Mouse (Mus musculus) kidney, postnatal 0 days (tissue): Measurements from ENCODE around the gene Lrrc20. TPM values are rescaled to one million over a fixed set of nuclear protein-coding genes. Genes with fewer than 3 reads are reported as not detected.

Experiments
- ATAC-seq: fragments of 200-750 bp; cut with Nextera tagmentation; replicated peaks from 2 replicates; pipeline ENCODE4 v1.8.0; 2017; ENCODE audit warnings: low read depth, moderate number of reproducible peaks, moderate TSS enrichment, moderate library complexity; ENCODE audit not compliant: low FRiP score
- DNase-seq: peaks from one replicate; pipeline ENCODE4 v3.0.0-alpha.2; 2016; ENCODE audit warnings: low spot score
- H3K27ac ChIP-seq: fragments of 300-500 bp; sonication (generic); 2 replicates; pipeline ENCODE4 v1.5.1; 2014; ENCODE audit warnings: mild to moderate bottlenecking
- H3K27me3 ChIP-seq: fragments of 300-500 bp; sonication (generic); 2 replicates; pipeline ENCODE4 v1.6.1; 2014; ENCODE audit warnings: low read length, mixed read lengths; ENCODE audit not compliant: insufficient read depth
- H3K36me3 ChIP-seq: fragments of 300-500 bp; sonication (generic); 2 replicates; pipeline ENCODE4 v1.6.1; 2014; ENCODE audit warnings: low read length, mixed read lengths; ENCODE audit not compliant: insufficient read depth
- H3K4me1 ChIP-seq: fragments of 300-500 bp; sonication (generic); replicated peaks from 2 replicates; pipeline ENCODE4 v1.6.1; 2014; ENCODE audit warnings: antibody characterized with exemption, low read length, mixed read lengths; ENCODE audit not compliant: insufficient read depth
- H3K4me2 ChIP-seq: fragments of 300-500 bp; sonication (generic); 2 replicates; pipeline ENCODE4 v1.6.1; 2014; ENCODE audit warnings: mild to moderate bottlenecking, low read length, moderate library complexity, mixed read lengths
- H3K4me3 ChIP-seq: fragments of 300-500 bp; sonication (generic); replicated peaks from 2 replicates; pipeline ENCODE4 v1.5.1; 2014; ENCODE audit warnings: low read depth, low read length
- H3K9ac ChIP-seq: fragments of 300-500 bp; sonication (generic); 2 replicates; pipeline ENCODE4 v1.6.1; 2014; ENCODE audit warnings: low read depth, low read length
- H3K9me3 ChIP-seq: fragments of 300-500 bp; sonication (generic); replicated peaks from 2 replicates; pipeline ENCODE4 v1.6.1; 2016; ENCODE audit warnings: low read length, inconsistent platforms, mixed read lengths
- CTCF ChIP-seq: IDR thresholded peaks from 2 replicates; pipeline ENCODE4 v1.5.1; 2016; ENCODE audit warnings: antibody characterized with exemption, low read depth, mild to moderate bottlenecking, moderate library complexity
- WGBS: fragments of 180-500 bp; shearing (Covaris S2); extraction: QIAGEN DNeasy Blood & Tissue Kit; methylation state at CpG from one replicate; pipeline ENCODE4 v1.1.7; 2014; 5-methylcytosine and 5-hydroxymethylcytosine counted together
- polyA plus RNA-seq: library from polyadenylated mRNA; unstranded; fragments of >200 nt; fragmentation: Nextera tagmentation; extraction: Ambion mirVana; gene quantifications from 2 replicates; pipeline ENCODE4 v1.2.1, GENCODE M21; 2015

Gene Lrrc20
- polyA plus RNA-seq, 1 experiment from 2014 or later = 5.7 TPM

DNA sequence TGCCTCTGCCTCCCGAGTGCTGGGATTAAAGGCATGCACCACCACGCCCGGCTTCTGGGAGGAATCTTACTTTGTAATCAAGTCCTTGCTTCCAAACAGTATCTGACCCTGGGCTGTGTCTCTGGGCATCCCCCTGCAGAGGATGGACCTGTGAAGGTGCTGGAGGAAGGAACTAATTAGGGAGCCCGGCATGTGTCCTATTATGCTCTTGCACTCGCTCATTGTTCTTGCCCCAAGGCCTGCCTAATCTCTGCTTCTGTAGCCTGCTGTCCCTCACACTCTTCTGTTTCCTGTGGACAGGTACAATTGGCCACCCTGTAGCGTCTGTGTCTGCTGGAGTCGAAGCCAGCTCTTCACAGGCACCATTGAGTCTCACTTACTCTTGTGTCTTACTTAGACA, 25.2 kb downstream of the Lrrc20 start:
- H3K4me2 ChIP-seq = no peak overlapping the region
- DNase-seq (no peak), ATAC-seq (no peak)
- WGBS = 82% methylated on average over 7 of the region's 7 CpGs
- no peak overlapping the region for H3K27ac ChIP-seq
- 0 out of 2 replicates have a peak, but pooled peaks cover 6% of the 10 kb centered on the region for H3K4me1 ChIP-seq
- H3K9me3 ChIP-seq = no peaks in the 10 kb centered on the region
- no peaks in the 10 kb centered on the region for H3K27me3 ChIP-seq
- no peak overlapping the region for H3K9ac ChIP-seq
- no peak for TF ChIP-seq CTCF
- H3K4me3 ChIP-seq = no peak overlapping the region
- H3K36me3 ChIP-seq = no peaks in the 10 kb centered on the region

DNA sequence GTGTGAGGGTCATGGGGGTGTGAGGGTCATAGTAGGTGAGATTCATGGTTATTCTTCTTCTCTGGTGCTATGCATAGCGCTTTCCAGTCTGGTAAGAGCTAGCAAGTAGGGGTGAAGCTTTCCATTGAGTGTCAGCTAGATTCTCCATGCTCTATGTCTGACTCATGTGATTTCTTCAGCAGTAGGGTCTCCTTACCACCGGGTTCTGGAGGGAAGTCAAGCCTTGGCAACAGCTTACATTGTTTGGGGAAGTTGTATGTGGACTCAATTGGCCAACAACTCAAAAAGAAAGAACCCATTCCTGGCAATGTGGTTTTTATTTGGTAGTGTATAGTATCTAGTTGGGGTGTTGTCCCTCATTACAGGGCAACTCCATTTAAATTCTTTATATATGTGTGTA, 28.5 kb downstream of the Lrrc20 start:
- TF ChIP-seq CTCF = no peak
- ATAC-seq (no peak), DNase-seq (no peak)
- Histone ChIP-seq H3K4me1 (no peaks in the 10 kb centered on the region), H3K27ac (no peak overlapping the region), H3K4me2 (no peak overlapping the region), H3K4me3 (no peak overlapping the region), H3K9ac (no peak overlapping the region), H3K27me3 (no peaks in the 10 kb centered on the region), H3K9me3 (no peaks in the 10 kb centered on the region), H3K36me3 (no peaks in the 10 kb centered on the region)
- WGBS = 90% methylated on average over 2 of the region's 2 CpGs

DNA sequence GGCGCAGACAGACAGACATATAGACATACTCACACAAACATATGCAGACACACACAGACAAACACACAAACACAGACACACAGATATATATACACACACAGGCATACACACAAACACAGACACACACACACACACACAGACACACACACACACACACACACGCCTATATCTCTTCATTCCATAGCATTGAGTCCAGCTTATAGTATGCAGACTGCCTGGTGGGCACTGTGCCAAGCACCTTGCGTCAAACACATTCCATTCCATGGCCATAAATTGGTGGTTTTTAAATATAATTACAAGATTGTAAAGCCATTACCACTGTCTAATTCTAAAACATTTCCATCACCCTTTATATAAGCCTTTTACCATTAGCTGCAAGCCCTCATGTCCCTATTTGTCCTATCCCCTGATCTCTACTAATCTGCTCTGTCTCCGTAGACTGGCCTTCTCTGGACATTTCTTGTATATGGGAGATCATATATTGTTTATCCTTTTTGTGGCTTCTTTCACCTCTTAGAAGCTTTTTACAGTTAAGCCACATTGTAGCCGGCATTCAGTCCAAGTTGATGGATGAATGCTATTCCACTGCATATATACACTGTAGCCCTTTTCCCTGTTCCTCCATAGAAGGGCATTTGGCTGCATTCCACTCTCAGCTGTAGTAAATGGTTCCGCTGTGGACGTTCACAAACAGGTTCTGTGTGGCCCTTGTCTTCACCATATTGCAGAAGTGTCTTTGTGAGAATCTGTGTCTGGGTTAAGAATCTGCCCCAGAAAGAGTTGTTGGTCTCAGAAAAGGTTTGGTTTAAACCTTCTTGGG, 31.0 kb downstream of the Lrrc20 start:
- Histone ChIP-seq H3K4me2 (no peak overlapping the region), H3K36me3 (no peaks in the 10 kb centered on the region), H3K4me3 (no peak overlapping the region), H3K27me3 (no peaks in the 10 kb centered on the region), H3K27ac (no peak overlapping the region), H3K9ac (no peak overlapping the region), H3K4me1 (no peaks in the 10 kb centered on the region), H3K9me3 (no peaks in the 10 kb centered on the region)
- ATAC-seq (no peak), DNase-seq (no peak)
- WGBS = 70% methylated on average over 7 of the region's 7 CpGs
- TF ChIP-seq CTCF = no peak

DNA sequence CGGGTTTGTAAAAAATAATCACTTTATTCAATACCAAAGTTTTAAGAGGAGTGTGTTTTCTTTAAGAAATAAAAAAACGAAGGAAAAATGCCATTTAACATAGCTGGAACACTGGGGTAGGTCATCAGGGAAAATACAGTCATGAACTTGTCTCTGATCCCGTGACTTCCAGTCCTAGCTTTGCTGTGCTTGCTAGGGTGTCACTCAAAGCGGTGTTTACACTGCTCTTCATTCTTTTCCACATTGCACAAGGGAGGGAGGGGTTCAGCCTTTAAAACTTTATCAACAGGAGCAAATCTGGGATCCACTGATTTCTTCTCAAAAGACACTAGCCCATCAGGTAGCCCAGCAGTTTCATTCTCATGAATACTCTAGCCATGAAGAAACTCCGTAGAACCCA, 34.3 kb downstream of the Lrrc20 start:
- H3K9me3 ChIP-seq = no peaks in the 10 kb centered on the region
- H3K4me2 ChIP-seq = no peak overlapping the region
- no peak overlapping the region for H3K27ac ChIP-seq
- 80% methylated on average over 5 of the region's 5 CpGs for WGBS
- no peak for TF ChIP-seq CTCF
- DNase-seq (no peak), ATAC-seq (no peak)
- H3K4me3 ChIP-seq = no peak overlapping the region
- no peaks in the 10 kb centered on the region for H3K27me3 ChIP-seq
- H3K4me1 ChIP-seq = no peaks in the 10 kb centered on the region
- no peak overlapping the region for H3K9ac ChIP-seq
- H3K36me3 ChIP-seq = no peaks in the 10 kb centered on the region

DNA sequence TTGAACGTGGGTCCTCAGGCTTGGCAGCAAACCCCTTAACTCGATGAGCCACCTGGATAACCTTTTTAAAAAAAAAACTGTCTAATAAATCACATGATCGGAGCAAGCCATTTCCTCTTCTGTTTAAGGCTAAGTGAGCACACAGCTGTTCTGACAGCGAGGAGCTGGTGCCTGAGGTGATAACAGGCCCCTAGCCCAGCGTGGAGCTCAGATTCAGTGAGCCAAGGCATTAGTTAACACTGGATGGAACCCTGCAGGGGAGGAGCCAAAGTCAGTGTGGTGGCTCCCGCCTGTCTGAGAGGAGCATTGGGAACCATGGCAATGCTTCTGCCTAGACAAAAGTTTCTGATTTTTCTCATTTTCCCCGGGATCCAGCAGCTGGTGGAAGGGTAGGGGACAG, 35.2 kb downstream of the Lrrc20 start:
- Histone ChIP-seq H3K4me2 (no peak overlapping the region), H3K36me3 (no peaks in the 10 kb centered on the region), H3K27me3 (no peaks in the 10 kb centered on the region), H3K27ac (no peak overlapping the region), H3K9me3 (no peaks in the 10 kb centered on the region), H3K4me3 (no peak overlapping the region), H3K4me1 (no peaks in the 10 kb centered on the region), H3K9ac (no peak overlapping the region)
- no peak for DNase-seq
- no peak for TF ChIP-seq CTCF
- ATAC-seq = no peak
- 21% methylated on average over 7 of the region's 7 CpGs for WGBS

DNA sequence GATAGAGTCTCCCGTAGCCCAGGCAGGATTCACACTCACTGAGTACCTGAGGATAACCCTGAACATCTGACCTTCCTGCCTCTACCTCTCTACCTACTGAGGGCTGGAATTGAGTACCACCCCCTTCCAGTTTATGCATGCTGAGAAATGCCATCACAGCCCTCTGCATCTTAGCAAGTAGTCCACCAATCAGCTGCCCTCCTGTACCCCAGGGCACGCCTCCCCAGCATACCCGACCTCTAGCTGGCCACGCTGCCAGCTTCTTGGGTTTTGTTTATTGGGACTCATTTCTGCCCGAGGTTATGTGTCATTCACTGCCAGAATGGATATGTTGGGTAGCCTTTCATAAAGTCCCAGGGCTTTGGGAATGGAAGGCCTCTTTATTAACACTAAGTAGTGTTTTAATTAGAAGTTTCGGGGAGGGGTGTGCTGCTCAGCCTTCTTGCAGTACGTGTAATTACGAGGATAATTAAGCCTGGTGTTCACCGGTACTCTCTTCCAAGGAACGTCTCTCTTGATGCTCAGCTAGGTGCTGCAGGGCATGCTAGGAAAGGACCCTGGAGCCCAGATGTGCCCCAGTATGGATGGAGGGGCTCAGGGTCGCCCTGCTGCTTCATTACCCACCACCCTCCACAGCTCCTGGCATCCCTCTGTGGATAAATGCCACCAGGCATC, 36.8 kb downstream of the Lrrc20 start:
- 56% methylated on average over 11 of the region's 11 CpGs for WGBS
- Histone ChIP-seq H3K9ac (no peak overlapping the region), H3K4me1 (no peaks in the 10 kb centered on the region), H3K27ac (no peak overlapping the region), H3K9me3 (no peaks in the 10 kb centered on the region), H3K4me2 (no peak overlapping the region), H3K4me3 (no peak overlapping the region), H3K27me3 (no peaks in the 10 kb centered on the region), H3K36me3 (no peaks in the 10 kb centered on the region)
- DNase-seq = no peak
- no peak for ATAC-seq
- TF ChIP-seq CTCF = no peak
